Mouse (Mus musculus): ENCODE results near the gene Specc1. TPM values are rescaled to one million over a fixed set of nuclear protein-coding genes. Genes with fewer than 3 reads are reported as not detected.

Gene Specc1
- polyA plus RNA-seq, 1 experiment from 2014 or later: 9.7 TPM

DNA sequence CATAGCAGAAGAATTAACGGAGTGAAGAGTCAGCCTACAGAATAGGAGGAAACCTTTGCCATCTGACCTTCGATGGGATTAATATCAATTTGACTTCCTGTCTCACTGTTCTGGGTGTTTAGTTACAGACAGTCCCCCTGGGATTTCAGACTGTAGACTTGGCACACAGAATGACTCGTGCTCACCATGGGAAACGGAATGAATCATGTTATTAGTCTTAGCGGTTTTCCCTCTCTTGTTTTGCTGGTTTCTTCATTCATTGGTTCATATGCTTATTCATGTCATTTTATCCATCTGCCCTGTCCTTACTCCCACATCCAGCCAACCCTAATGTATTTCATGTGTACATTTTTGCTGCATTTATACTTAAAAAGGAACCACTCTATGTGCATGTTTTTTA lies 14.3 kb downstream of the Specc1 start:
- H3K9me3 ChIP-seq (replicated peaks): no peaks in the 10 kb centered on the region
- 0 out of 2 replicates have a peak, but pooled peaks cover 3% of the 10 kb centered on the region for H3K4me1 ChIP-seq
- no peak overlapping the region for H3K4me3 ChIP-seq (replicated peaks)
- no peak overlapping the region for H3K9ac ChIP-seq (replicated peaks)
- 39% methylated on average over 5 of the region's 5 CpGs for WGBS
- H3K36me3 ChIP-seq: no peaks in the 10 kb centered on the region
- H3K27ac ChIP-seq (replicated peaks): no peak overlapping the region
- ATAC-seq (ENCODE audit: low FRiP score): no peak
- H3K4me2 ChIP-seq: no peak overlapping the region
- H3K27me3 ChIP-seq (replicated peaks): no peaks in the 10 kb centered on the region

GRCm38 (mm10) chr11:61971441-61972221 lies 15.1 kb downstream of the Specc1 start:
- H3K27ac ChIP-seq (replicated peaks): no peak overlapping the region
- 67% methylated on average over 7 of the region's 7 CpGs for WGBS
- 0 out of 2 replicates have a peak, but pooled peaks cover 4% of the 10 kb centered on the region for H3K4me1 ChIP-seq
- H3K4me2 ChIP-seq: no peak overlapping the region
- H3K36me3 ChIP-seq: no peaks in the 10 kb centered on the region
- no peaks in the 10 kb centered on the region for H3K27me3 ChIP-seq (replicated peaks)
- H3K9me3 ChIP-seq (replicated peaks): no peaks in the 10 kb centered on the region
- ATAC-seq (ENCODE audit: low FRiP score): no peak
- no peak overlapping the region for H3K4me3 ChIP-seq (replicated peaks)
- H3K9ac ChIP-seq (replicated peaks): no peak overlapping the region

GRCm38 (mm10) chr11:61974106-61974707 lies 17.6 kb downstream of the Specc1 start:
- no peaks in the 10 kb centered on the region for H3K36me3 ChIP-seq
- 67% methylated on average over 13 of the region's 13 CpGs for WGBS
- no peaks in the 10 kb centered on the region for H3K9me3 ChIP-seq (replicated peaks)
- no peak overlapping the region for H3K27ac ChIP-seq (replicated peaks)
- H3K4me1 ChIP-seq: peaks cover 11% of the 10 kb centered on the region; the same call in 1 of the 2 replicates
- no peaks in the 10 kb centered on the region for H3K27me3 ChIP-seq (replicated peaks)
- H3K4me3 ChIP-seq (replicated peaks): no peak overlapping the region
- H3K9ac ChIP-seq (replicated peaks): no peak overlapping the region
- ATAC-seq (ENCODE audit: low FRiP score): no peak
- H3K4me2 ChIP-seq: no peak overlapping the region

- no peak for ATAC-seq (ENCODE audit: low FRiP score)
- no peak overlapping the region for H3K9ac ChIP-seq (replicated peaks)
- peaks cover 11% of the 10 kb centered on the region; the same call in 1 of the 2 replicates for H3K4me1 ChIP-seq
- H3K4me2 ChIP-seq: no peak overlapping the region
- H3K27me3 ChIP-seq (replicated peaks): no peaks in the 10 kb centered on the region
- H3K9me3 ChIP-seq (replicated peaks): no peaks in the 10 kb centered on the region
- 71% methylated on average over 1 of the region's 1 CpGs for WGBS
- no peaks in the 10 kb centered on the region for H3K36me3 ChIP-seq
- H3K4me3 ChIP-seq (replicated peaks): no peak overlapping the region
- no peak overlapping the region for H3K27ac ChIP-seq (replicated peaks)
These were observed 19.2 kb downstream of the Specc1 start for GRCm38 (mm10) chr11:61975783-61976182.

DNA sequence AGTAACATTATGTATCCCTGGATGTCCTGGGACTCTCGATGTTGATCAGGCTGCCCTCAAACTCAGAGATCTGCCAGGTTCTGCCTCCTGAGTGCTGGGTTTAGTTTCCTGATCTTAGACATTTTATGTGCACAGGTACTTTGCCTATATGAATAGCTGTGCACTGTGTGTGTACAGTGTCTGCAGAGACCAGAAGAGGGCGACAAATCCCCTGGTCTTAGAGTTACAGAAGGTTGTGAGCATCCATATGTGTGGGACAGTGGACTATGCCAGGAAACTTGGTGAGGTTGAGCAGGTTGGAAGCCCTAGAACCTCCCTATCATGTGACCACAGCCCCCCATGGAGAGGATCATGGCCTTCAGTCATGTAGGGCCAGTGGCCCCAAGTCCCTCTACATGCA lies 24.7 kb downstream of the Specc1 start:
- Histone ChIP-seq H3K4me1 (peaks cover 8% of the 10 kb centered on the region; the same call in 1 of the 2 replicates), H3K27me3 (replicated peaks) (no peaks in the 10 kb centered on the region), H3K9me3 (replicated peaks) (no peaks in the 10 kb centered on the region), H3K27ac (replicated peaks) (no peak overlapping the region), H3K36me3 (no peaks in the 10 kb centered on the region), H3K4me2 (no peak overlapping the region), H3K4me3 (replicated peaks) (no peak overlapping the region), H3K9ac (replicated peaks) (no peak overlapping the region)
- 91% methylated on average over 2 of the region's 2 CpGs for WGBS
- ATAC-seq (ENCODE audit: low FRiP score): no peak

DNA sequence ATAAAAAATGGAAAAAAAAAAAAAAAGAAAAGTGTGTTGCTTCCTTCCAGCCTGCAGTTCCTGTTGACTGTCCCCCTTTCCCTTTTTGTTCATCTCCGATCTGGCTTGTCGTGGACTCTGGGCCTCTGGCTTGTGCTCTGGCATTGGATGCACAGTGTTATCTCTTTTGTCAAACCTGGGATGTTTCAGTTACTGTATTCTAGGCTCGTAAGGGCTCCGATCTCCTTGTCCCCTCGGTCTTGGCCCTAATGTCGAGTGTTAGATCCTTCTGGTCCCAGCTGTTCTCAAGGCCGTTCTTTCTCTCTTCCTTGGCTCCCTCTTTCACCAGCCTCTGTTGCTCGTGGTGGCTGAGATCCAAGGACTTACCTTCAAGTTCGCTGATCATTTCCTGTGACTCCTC lies 26.3 kb downstream of the Specc1 start:
- no peaks in the 10 kb centered on the region for H3K9me3 ChIP-seq (replicated peaks)

GRCm38 (mm10) chr11:61986939-61987338 lies 30.4 kb downstream of the Specc1 start:
- no peaks in the 10 kb centered on the region for H3K9me3 ChIP-seq (replicated peaks)
- 80% methylated on average over 4 of the region's 4 CpGs for WGBS
- H3K9ac ChIP-seq (replicated peaks): no peak overlapping the region
- no peaks in the 10 kb centered on the region for H3K27me3 ChIP-seq (replicated peaks)
- no peak overlapping the region for H3K27ac ChIP-seq (replicated peaks)
- ATAC-seq (ENCODE audit: low FRiP score): no peak
- H3K36me3 ChIP-seq: no peaks in the 10 kb centered on the region
- no peak overlapping the region for H3K4me2 ChIP-seq
- no peak overlapping the region for H3K4me3 ChIP-seq (replicated peaks)
- no peaks in the 10 kb centered on the region for H3K4me1 ChIP-seq

More for the DNA sequence above, 26.3 kb downstream of the Specc1 start:
- no peak overlapping the region for H3K4me2 ChIP-seq
- H3K27me3 ChIP-seq (replicated peaks): no peaks in the 10 kb centered on the region
- ATAC-seq (ENCODE audit: low FRiP score): no peak
- H3K27ac ChIP-seq (replicated peaks): no peak overlapping the region
- H3K4me1 ChIP-seq: no peaks in the 10 kb centered on the region
- no peak overlapping the region for H3K9ac ChIP-seq (replicated peaks)
- no peaks in the 10 kb centered on the region for H3K36me3 ChIP-seq
- 84% methylated on average over 9 of the region's 9 CpGs for whole genome bisulfite sequencing
- H3K4me3 ChIP-seq (replicated peaks): no peak overlapping the region

DNA sequence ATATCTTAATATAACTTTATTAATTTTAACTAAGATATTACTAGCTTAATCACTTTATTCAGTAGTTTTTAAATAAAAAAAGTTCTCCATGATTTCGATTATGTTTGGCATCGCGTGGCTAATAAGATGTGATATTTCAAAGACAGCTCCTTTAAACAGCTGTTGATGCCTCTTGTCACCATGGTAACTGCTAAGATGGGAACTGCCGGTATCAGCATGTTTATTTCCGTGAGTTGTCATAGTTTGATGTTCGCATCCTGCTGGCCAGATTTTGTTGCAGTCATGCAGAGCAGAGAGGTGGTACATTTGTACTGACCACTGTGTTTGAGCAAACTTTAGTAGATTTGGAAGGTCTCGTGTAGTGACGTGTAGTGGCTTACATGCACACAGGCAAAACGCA lies 33.1 kb downstream of the Specc1 start:
- no peak overlapping the region for H3K9ac ChIP-seq (replicated peaks)
- no peak overlapping the region for H3K27ac ChIP-seq (replicated peaks)
- no peaks in the 10 kb centered on the region for H3K27me3 ChIP-seq (replicated peaks)
- no peaks in the 10 kb centered on the region for H3K36me3 ChIP-seq
- 72% methylated on average over 9 of the region's 9 CpGs for WGBS
- no peak overlapping the region for H3K4me2 ChIP-seq
- H3K9me3 ChIP-seq (replicated peaks): no peaks in the 10 kb centered on the region
- ATAC-seq (ENCODE audit: low FRiP score): no peak
- no peaks in the 10 kb centered on the region for H3K4me1 ChIP-seq
- no peak overlapping the region for H3K4me3 ChIP-seq (replicated peaks)

DNA sequence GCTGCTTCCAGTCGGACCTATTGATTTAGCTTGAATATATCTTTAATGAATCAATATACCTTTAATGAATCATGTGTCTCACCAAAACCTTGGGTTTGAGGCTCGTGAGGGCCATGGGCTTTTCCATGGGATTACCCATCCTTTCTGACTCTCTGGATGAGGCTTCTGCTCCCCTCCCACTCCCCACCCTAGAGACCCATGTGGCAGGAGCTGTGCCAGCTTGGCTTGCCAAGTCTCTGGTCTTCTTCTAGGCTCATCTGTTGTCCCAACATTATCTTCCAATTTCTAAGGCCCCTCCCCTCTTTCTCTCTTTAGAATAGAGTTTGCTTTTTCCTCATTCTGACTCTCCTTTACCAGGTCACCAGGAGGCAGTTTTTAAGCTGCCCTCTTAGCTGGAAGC lies 35.0 kb downstream of the Specc1 start:
- Histone ChIP-seq H3K4me2 (no peak overlapping the region), H3K27me3 (replicated peaks) (no peaks in the 10 kb centered on the region), H3K4me1 (no peaks in the 10 kb centered on the region), H3K4me3 (replicated peaks) (no peak overlapping the region), H3K9me3 (replicated peaks) (no peaks in the 10 kb centered on the region), H3K27ac (replicated peaks) (no peak overlapping the region), H3K36me3 (no peaks in the 10 kb centered on the region), H3K9ac (replicated peaks) (no peak overlapping the region)
- 80% methylated on average over 2 of the region's 2 CpGs for WGBS
- no peak for ATAC-seq (ENCODE audit: low FRiP score)

DNA sequence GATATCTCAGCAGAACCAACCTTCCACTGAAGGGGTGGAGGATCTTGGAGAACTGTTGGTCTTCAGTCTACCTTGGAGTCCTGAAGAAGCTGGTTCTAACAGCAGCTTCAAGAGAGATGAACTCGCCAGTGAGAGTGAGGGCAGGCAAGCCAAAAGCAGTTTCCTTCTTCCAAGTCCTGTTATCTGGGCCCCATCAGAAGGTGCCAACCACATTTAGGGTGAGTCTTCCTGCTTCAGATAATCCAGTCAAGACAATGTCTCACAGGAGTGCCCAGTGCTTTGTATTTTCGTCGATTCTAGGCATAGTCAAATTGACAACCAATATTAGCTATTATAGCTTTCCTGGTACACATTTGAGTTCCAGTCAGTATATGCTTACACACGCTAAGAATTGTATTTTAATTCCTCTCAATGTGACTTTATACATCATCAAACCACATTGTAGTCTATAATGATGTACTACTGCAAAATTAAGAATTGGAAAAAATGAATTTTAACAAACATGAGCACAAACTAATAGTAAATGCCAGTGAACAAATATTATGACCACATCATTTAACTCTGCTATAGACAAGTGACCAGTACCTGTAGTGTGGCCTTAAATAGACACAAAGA lies 36.2 kb downstream of the Specc1 start:
- WGBS: 90% methylated on average over 4 of the region's 4 CpGs
- H3K27ac ChIP-seq (replicated peaks): no peak overlapping the region
- no peak overlapping the region for H3K9ac ChIP-seq (replicated peaks)
- no peaks in the 10 kb centered on the region for H3K27me3 ChIP-seq (replicated peaks)
- H3K4me2 ChIP-seq: no peak overlapping the region
- H3K36me3 ChIP-seq: no peaks in the 10 kb centered on the region
- H3K4me3 ChIP-seq (replicated peaks): no peak overlapping the region
- no peak for ATAC-seq (ENCODE audit: low FRiP score)
- H3K9me3 ChIP-seq (replicated peaks): no peaks in the 10 kb centered on the region
- H3K4me1 ChIP-seq: no peaks in the 10 kb centered on the region

DNA sequence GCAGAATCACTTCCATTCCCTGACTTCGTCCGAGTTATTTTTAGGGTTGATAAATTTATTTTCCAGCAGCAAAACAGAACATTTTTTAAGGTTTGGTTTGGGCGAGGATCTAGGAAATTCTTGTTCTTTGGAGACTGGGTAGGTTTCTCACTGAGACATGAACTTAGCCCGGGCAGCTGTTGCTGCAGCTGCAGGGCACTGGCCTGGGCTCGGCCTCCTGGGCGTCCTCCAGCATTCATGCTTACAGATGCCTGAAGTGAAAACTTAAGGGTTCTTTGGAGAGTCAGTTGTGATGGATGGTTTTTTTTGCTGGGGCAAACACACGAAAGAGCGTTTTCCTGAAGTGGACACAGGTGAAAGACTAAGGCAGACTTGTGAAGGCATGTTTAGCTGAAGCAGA lies 42.9 kb downstream of the Specc1 start:
- Histone ChIP-seq H3K4me1 (peaks cover 4% of the 10 kb centered on the region; the same call in 1 of the 2 replicates), H3K4me2 (no peak overlapping the region), H3K4me3 (replicated peaks) (no peak overlapping the region), H3K9me3 (replicated peaks) (no peaks in the 10 kb centered on the region), H3K27me3 (replicated peaks) (no peaks in the 10 kb centered on the region), H3K36me3 (no peaks in the 10 kb centered on the region), H3K27ac (replicated peaks) (no peak overlapping the region), H3K9ac (replicated peaks) (no peak overlapping the region)
- 90% methylated on average over 8 of the region's 8 CpGs for WGBS
- ATAC-seq (ENCODE audit: low FRiP score): no peak

- Histone ChIP-seq H3K4me2 (no peak overlapping the region), H3K9ac (replicated peaks) (no peak overlapping the region), H3K9me3 (replicated peaks) (no peaks in the 10 kb centered on the region), H3K27ac (replicated peaks) (no peak overlapping the region), H3K4me1 (peaks cover 4% of the 10 kb centered on the region; the same call in 1 of the 2 replicates), H3K27me3 (replicated peaks) (no peaks in the 10 kb centered on the region), H3K4me3 (replicated peaks) (no peak overlapping the region), H3K36me3 (no peaks in the 10 kb centered on the region)
- 86% methylated on average over 12 of the region's 12 CpGs for WGBS
- ATAC-seq (ENCODE audit: low FRiP score): no peak
These were observed 43.5 kb downstream of the Specc1 start for GRCm38 (mm10) chr11:62000099-62000498.

Measured in neural tube, embryonic 15.5 days (tissue).